Mouse (Mus musculus): ENCODE measurements around the gene 9130230L23Rik. TPM values are rescaled to one million over a fixed set of nuclear protein-coding genes. Genes with fewer than 3 reads are reported as not detected.

9130230L23Rik gene
- polyA plus RNA-seq, 1 experiment from 2014 or later, result not detected

DNA sequence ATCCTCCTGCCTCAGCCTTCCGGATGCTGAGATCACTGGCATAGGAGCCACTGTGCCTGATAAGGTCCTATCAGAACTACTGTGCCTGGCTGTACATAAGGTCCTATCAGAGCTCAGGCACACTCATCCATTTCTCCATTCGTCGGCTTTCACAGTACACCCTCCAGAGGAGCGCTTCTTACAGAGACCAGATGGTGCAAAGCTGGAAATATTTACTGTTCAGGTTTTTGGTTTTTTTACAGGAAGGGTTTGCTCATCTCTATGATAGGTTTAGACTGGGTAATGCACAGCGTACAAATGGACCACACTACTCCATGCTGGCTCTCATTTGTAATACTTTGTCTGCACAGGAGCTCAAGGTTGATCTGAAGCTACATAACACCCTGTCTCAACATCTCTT, 40.8 kb downstream of the 9130230L23Rik start:
- Histone ChIP-seq H3K27me3 (no peaks in the 10 kb centered on the region), H3K9ac (no peak overlapping the region), H3K9me3 (no peaks in the 10 kb centered on the region), H3K36me3 (no peaks in the 10 kb centered on the region), H3K4me2 (no peak overlapping the region), H3K4me3 (no peak overlapping the region), H3K27ac (replicated peaks) (no peak overlapping the region), H3K4me1 (replicated peaks) (no peaks in the 10 kb centered on the region)
- WGBS, result 90% methylated on average over 5 of the region's 5 CpGs
- ATAC-seq (ENCODE audit: low FRiP score, low read depth), result no peak

DNA sequence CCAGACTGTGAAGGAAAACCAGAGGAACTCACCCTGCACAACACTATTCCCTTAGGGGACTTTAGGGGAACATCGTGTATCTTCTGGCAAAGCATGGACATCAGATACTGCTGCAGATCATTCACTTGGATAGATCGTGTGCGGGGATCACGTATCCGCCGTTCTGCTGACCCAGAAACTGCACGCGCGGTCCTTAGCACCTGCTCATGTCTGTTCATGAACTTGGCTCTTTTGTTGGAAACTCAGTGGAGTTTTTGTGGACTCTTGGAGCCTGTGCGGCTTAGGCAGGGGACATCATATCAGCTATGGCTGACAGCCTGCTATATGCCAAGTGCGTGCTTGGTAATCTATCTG, 43.5 kb downstream of the 9130230L23Rik start:
- WGBS, result 93% methylated on average over 11 of the region's 11 CpGs
- Histone ChIP-seq H3K4me1 (replicated peaks) (peaks cover 4% of the 10 kb centered on the region; the same call in 1 of the 2 replicates), H3K36me3 (no peaks in the 10 kb centered on the region), H3K9me3 (no peaks in the 10 kb centered on the region), H3K4me2 (no peak overlapping the region), H3K9ac (no peak overlapping the region), H3K27ac (replicated peaks) (no peak overlapping the region), H3K27me3 (no peaks in the 10 kb centered on the region), H3K4me3 (no peak overlapping the region)
- no peak for ATAC-seq (ENCODE audit: low FRiP score, low read depth)

DNA sequence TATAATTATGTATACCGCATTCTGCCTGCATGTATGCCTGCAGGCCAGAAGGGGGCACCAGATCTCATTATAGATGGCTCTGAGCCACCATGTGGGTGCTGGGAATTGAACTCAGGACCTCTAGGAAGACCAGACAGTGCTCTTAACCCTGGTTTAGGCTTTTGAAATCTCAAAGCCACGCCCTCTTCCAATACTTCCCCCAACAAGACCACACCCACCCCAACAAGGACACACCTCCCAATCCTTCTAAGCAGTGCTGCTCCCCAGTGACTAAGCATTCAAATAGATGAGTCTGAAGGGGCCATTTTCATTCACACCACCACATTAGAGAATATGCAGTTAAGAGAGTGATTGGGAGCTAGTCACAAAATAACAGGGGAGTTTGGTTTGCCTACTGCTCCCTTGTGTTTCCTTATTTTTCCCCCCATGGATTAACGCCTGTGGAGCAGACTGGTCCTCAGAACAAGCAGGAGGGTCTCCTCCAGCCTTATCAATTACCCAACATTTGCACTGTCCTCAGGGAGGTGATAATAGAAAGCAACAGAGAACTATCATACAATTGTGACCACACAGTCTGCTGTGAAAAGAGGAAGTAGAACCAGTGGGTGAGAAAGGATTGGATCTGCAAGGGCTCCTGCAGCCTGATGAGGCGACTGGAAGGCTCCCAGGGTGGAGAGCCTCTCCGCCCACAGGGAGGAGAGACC, 44.0 kb downstream of the 9130230L23Rik start:
- H3K36me3 ChIP-seq, result no peaks in the 10 kb centered on the region
- no peaks in the 10 kb centered on the region for H3K9me3 ChIP-seq
- no peaks in the 10 kb centered on the region for H3K27me3 ChIP-seq
- no peak for ATAC-seq (ENCODE audit: low FRiP score, low read depth)
- H3K27ac ChIP-seq (replicated peaks), result no peak overlapping the region
- WGBS, result 83% methylated on average over 5 of the region's 5 CpGs
- no peak overlapping the region for H3K4me3 ChIP-seq
- no peak overlapping the region for H3K9ac ChIP-seq
- H3K4me1 ChIP-seq (replicated peaks), result peaks cover 10% of the 10 kb centered on the region
- no peak overlapping the region for H3K4me2 ChIP-seq

DNA sequence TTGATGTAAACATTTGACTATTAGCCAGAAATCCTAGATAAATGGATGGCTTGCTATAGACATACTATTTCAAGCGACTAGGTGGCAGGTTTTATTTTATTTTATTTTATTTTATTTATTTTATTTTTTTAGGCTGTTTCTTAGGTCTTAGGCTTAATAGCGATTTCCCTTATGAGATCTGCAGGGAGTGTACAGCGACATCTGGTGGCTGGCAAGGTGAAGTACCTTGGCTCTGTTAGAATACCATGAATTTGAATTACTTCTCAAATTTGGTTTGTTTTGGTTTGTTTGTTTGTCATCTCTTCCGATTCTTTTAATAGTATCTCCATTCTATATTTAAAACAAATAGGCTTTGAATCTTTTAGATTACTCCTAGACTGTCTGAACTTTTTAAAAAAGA, 45.5 kb downstream of the 9130230L23Rik start:
- Histone ChIP-seq H3K4me3 (no peak overlapping the region), H3K4me1 (replicated peaks) (peaks cover 14% of the 10 kb centered on the region), H3K9me3 (no peaks in the 10 kb centered on the region), H3K36me3 (no peaks in the 10 kb centered on the region), H3K4me2 (no peak overlapping the region), H3K9ac (no peak overlapping the region), H3K27ac (replicated peaks) (no peak overlapping the region), H3K27me3 (no peaks in the 10 kb centered on the region)
- WGBS, result 3% methylated on average over 4 of the region's 4 CpGs
- no peak for ATAC-seq (ENCODE audit: low FRiP score, low read depth)

DNA sequence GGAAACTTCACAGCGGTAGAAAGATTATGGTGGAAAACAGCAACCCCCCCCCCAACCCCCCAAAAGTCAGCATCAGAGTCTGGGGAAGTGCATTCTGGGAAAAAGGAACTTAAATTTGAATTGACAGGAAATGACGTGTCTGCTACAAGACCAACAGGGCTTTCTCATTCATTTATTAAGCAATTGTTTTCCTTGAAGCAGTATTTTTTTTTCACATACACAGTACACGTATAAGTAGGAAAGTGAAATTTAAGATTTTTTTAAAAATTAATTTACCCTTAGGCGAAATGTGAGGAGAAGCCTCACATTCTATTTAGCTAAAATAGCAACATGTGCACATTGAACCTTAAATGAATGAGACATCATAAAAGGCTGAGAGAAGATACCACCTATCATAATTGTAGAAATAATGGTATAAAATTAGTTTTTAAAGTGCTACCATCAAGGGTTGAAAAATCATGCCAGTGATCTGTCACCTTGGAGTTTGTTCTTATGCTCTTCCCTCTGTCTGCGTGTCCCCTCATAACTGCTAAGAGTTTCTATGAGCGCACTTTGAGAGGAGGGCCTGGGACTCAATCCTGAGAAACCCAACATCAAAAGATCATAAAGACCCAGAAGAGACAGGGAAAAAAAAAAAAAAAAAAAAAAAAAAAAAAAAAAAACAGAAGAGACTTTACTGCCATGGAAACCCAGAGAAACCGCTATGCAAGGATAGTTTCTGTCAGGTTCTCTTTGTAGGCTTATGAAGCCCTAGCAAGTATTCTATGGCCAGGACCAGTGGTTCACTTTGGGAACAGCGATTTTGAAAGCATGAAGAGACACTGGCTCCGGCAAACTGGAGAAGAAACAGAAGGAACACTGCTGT, 47.7 kb downstream of the 9130230L23Rik start:
- H3K4me1 ChIP-seq (replicated peaks), result peaks cover 14% of the 10 kb centered on the region
- H3K9me3 ChIP-seq, result no peaks in the 10 kb centered on the region
- no peaks in the 10 kb centered on the region for H3K27me3 ChIP-seq
- peak overlapping the region; percentile 33 for H3K4me3 ChIP-seq
- WGBS, result 81% methylated on average over 9 of the region's 9 CpGs
- ATAC-seq (ENCODE audit: low FRiP score, low read depth), result no peak
- no peak overlapping the region for H3K9ac ChIP-seq
- H3K27ac ChIP-seq (replicated peaks), result peak overlapping the region; percentile 61; the same call in 1 of the 2 replicates
- peak overlapping the region; percentile 55 for H3K4me2 ChIP-seq
- no peaks in the 10 kb centered on the region for H3K36me3 ChIP-seq

DNA sequence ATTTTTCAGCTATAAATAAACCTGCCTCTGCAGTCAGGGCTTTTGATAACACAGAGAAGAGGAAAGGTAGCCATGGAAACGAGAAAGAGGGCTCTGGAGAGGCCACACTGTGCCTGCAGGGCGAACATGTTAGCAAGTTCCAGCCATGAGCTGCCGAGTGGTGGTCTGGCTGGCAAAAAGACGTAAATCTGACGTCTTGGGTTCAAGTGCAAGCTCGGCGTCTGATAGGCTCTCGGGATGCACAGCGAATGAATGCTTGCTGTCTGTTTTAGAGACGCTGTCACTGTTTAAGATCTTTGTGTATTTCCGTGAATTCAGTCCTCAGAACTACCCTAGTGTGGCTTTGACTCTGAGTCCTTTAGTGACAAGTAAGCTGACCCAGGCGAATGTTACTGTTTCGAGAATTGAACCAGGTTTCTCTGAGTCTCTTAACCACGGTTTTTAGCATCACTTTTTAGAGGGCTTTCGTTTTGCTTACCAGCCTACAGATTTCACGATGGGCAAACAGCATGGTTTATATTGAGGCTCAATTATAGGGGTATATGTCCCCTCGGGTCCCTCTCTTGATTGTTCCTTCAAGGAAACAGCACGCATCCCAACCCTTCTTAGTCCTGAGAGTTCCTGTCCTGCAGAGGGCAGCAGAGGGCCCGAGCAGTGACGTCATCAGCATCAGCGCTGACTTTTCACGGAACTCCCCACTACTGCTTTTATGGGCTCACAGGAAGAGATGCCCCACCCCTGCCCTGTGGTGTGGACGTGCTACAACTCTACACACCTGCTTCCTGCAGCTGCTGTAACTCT, 48.5 kb downstream of the 9130230L23Rik start:
- Histone ChIP-seq H3K27ac (replicated peaks) (peak overlapping the region; percentile 61), H3K4me1 (replicated peaks) (peaks cover 20% of the 10 kb centered on the region), H3K9me3 (no peaks in the 10 kb centered on the region), H3K4me2 (peak overlapping the region; percentile 55), H3K27me3 (no peaks in the 10 kb centered on the region), H3K4me3 (peak overlapping the region; percentile 33), H3K9ac (no peak overlapping the region), H3K36me3 (no peaks in the 10 kb centered on the region)
- peak; percentile 36 for ATAC-seq (ENCODE audit: low FRiP score, low read depth)
- 36% methylated on average over 23 of the region's 23 CpGs for WGBS

DNA sequence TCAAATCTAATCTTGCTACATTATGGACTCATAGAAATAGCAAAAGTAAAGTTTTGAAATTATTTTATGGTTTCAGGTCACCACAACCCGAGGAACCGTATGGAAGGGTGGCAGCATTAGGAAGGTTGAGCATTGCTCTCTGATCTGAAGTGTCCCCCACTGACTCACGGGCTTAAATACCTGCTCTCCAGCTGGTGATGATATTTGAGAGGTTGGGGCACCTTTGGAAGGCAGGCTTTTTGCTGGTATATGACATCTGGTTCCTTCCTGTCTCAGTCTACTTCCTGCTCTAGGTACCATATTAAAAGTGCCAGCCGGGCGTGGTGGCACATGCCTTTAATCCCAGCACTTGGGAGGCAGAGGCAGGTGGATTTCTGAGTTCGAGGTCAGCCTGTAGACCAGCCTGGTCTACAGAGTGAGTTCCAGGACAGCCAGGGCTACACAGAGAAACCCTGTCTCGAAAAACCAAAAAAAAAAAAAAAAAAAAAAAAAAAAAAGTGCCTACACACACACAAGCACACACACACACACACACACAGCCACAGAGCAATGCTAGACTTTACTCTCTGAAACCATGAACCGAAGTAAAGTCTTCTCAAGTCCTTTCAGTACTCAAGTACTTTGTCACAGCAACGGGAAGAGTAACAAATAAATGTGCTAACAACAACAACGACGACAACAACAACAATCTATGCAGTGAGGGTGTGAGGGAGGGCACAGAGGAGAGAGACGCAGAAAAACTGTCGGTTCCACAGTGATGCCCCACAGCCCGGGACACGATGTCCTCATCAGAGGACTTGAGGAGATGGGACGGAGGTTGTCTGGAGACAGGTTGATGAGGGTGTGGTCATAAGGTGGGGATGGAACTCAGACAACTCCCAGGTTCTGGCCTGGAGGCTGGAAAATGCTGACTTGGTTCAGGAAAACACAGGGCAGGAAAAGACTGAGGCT, 49.7 kb downstream of the 9130230L23Rik start:
- 90% methylated on average over 16 of the region's 16 CpGs for WGBS
- ATAC-seq (ENCODE audit: low FRiP score, low read depth), result no peak
- Histone ChIP-seq H3K27me3 (no peaks in the 10 kb centered on the region), H3K36me3 (no peaks in the 10 kb centered on the region), H3K4me2 (0 out of 2 replicates have a peak overlapping the region, but pooled peaks have one; percentile 55), H3K9me3 (no peaks in the 10 kb centered on the region), H3K4me3 (no peak overlapping the region), H3K9ac (no peak overlapping the region), H3K27ac (replicated peaks) (peak overlapping the region; percentile 61), H3K4me1 (replicated peaks) (peaks cover 30% of the 10 kb centered on the region)

DNA sequence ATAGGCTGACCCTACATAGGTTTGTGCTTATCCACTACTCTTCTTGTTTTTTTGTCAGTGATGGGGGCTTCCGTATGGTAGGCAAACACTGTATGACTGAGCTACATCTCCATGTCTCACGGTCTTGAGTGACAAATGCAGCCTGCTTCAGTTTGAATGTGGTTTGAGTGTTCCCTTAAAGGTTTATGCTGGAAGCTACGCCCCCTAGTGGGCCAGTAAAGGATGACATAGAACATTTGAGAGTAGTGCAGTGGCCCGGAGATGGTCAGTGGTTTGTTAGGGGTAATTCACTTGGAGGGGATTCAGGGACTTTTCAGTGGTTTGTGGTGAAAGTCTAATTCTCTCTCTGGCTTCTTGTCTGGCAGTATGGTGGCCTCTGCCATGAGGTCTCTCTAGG, 52.6 kb downstream of the 9130230L23Rik start:
- ATAC-seq (ENCODE audit: low FRiP score, low read depth), result no peak
- H3K36me3 ChIP-seq, result no peaks in the 10 kb centered on the region
- no peaks in the 10 kb centered on the region for H3K27me3 ChIP-seq
- H3K4me2 ChIP-seq, result no peak overlapping the region
- 70% methylated on average over 4 of the region's 4 CpGs for WGBS
- peaks cover 30% of the 10 kb centered on the region for H3K4me1 ChIP-seq (replicated peaks)
- H3K27ac ChIP-seq (replicated peaks), result peak overlapping the region; percentile 92
- H3K9ac ChIP-seq, result no peak overlapping the region
- no peak overlapping the region for H3K4me3 ChIP-seq
- no peaks in the 10 kb centered on the region for H3K9me3 ChIP-seq

DNA sequence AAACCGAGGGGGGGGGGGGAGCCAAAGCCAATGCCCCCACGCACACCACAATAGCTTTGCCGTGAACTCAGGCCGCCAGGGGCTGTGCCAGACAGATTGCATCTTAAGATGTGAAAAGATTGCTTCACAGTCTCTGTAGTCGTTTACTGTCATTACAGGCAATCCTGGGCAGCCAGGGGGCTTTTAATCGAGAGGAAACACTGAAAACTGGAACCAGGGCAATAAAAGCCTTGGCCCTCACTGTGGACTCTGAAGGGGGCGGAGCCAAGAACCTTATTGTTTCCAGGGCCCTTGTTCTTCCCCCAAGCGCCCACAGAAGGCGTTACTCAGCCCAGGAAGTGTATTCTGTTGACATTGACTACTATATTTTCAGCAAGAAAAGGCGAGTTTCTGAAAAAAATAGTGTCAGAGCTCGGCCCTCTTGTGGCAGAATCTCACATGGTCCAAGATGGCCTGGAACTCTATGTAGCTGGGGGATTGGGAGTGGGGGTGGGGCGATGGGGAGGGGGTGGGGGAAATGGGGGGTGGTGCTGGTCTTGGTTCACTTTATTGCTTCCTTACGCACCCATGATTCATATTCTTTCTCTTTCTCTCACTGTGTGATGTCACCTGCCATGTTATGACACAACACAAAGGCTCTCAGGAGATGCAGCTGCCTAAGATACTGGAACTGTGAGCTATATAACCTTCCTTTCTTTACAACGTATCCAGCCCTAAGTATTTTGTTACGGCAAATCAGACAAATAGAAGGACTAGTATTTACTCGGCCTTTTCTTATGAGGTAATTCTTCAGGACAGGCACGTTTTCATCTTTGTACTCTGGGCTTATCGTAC, 53.2 kb downstream of the 9130230L23Rik start:
- Histone ChIP-seq H3K9ac (0 out of 2 replicates have a peak overlapping the region, but pooled peaks have one; percentile 16), H3K36me3 (no peaks in the 10 kb centered on the region), H3K4me3 (peak overlapping the region; percentile 0; the same call in 1 of the 2 replicates), H3K4me2 (peak overlapping the region; percentile 48), H3K4me1 (replicated peaks) (peaks cover 28% of the 10 kb centered on the region), H3K9me3 (no peaks in the 10 kb centered on the region), H3K27ac (replicated peaks) (peak overlapping the region; percentile 92), H3K27me3 (no peaks in the 10 kb centered on the region)
- ATAC-seq (ENCODE audit: low FRiP score, low read depth), result peak; percentile 68
- WGBS, result 36% methylated on average over 18 of the region's 18 CpGs

DNA sequence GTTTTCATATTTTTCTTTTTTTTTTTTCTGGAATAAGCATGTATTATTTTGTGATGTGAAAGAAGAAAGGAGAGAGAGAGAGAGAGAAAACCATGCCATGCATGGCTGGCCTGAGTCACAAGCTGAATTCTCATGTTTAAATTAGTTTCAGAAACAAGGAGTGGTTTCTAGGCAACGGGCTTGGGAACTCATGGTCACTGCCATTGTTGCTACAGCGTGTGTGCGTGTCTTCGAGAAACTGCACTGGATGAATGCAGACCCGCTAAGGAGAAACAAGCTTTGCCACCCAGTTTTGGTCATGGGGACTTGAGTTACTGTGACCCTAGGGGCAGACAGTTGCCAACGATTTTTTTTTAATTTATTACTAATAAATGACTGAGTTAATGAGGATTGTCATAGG, 53.8 kb downstream of the 9130230L23Rik start:
- no peaks in the 10 kb centered on the region for H3K27me3 ChIP-seq
- ATAC-seq (ENCODE audit: low FRiP score, low read depth), result peak; percentile 71
- H3K27ac ChIP-seq (replicated peaks), result peak overlapping the region; percentile 92
- H3K4me3 ChIP-seq, result peak overlapping the region; percentile 0; the same call in 1 of the 2 replicates
- no peaks in the 10 kb centered on the region for H3K9me3 ChIP-seq
- peaks cover 22% of the 10 kb centered on the region for H3K4me1 ChIP-seq (replicated peaks)
- no peaks in the 10 kb centered on the region for H3K36me3 ChIP-seq
- H3K9ac ChIP-seq, result 0 out of 2 replicates have a peak overlapping the region, but pooled peaks have one; percentile 16
- WGBS, result 8% methylated on average over 6 of the region's 6 CpGs
- H3K4me2 ChIP-seq, result peak overlapping the region; percentile 48
